Mouse (Mus musculus) hindbrain, embryonic 13.5 days (tissue): ENCODE measurements at regions not wholly inside any gene's neighbourhood (a gene's known extent, or its start where the extent isn't known, plus 50 kb on each side); places are given as distances from the start of the nearest gene placed in this dataset.
A peak's percentile ranks its signal among the peaks of the same experiment; 100 is the strongest.

ENCODE experiments used
- ATAC-seq: fragments of 200-750 bp; cut with Nextera tagmentation; 2 replicates; pipeline ENCODE4 v1.8.0; 2017; ENCODE audit warnings: moderate TSS enrichment; ENCODE audit not compliant: low FRiP score
- H3K27ac ChIP-seq: fragments of 300-500 bp; sonication (generic); 2 replicates; pipeline ENCODE4 v1.5.1; 2015; ENCODE audit warnings: inconsistent platforms, mild to moderate bottlenecking, moderate library complexity
- H3K27me3 ChIP-seq: fragments of 300-500 bp; sonication (generic); 2 replicates; pipeline ENCODE4 v1.6.1; 2015; ENCODE audit warnings: mild to moderate bottlenecking, inconsistent platforms
- H3K36me3 ChIP-seq: fragments of 300-500 bp; sonication (generic); 2 replicates; pipeline ENCODE4 v1.6.1; 2015; ENCODE audit warnings: mild to moderate bottlenecking, inconsistent platforms
- H3K4me1 ChIP-seq: fragments of 300-500 bp; sonication (generic); replicated peaks from 2 replicates; pipeline ENCODE4 v1.6.1; 2015; ENCODE audit warnings: inconsistent platforms
- H3K4me2 ChIP-seq: fragments of 300-500 bp; sonication (generic); 2 replicates; pipeline ENCODE4 v1.6.1; 2015; ENCODE audit warnings: inconsistent platforms, mild to moderate bottlenecking, moderate library complexity
- H3K4me3 ChIP-seq: fragments of 300-500 bp; sonication (generic); 2 replicates; pipeline ENCODE4 v1.5.1; 2015; ENCODE audit warnings: mild to moderate bottlenecking, inconsistent platforms
- H3K9ac ChIP-seq: fragments of 300-500 bp; sonication (generic); 2 replicates; pipeline ENCODE4 v1.6.1; 2015; ENCODE audit warnings: mild to moderate bottlenecking, inconsistent platforms
- H3K9me3 ChIP-seq: fragments of 300-500 bp; sonication (generic); 2 replicates; pipeline ENCODE4 v1.6.1; 2016; ENCODE audit warnings: inconsistent platforms
- WGBS: fragments of 180-500 bp; shearing (Covaris S2); methylation state at CpG from one replicate; pipeline ENCODE4 v1.1.7; 2015; 5-methylcytosine and 5-hydroxymethylcytosine counted together

- no peak for ATAC-seq
- 38% methylated on average over 8 of the region's 8 CpGs for WGBS
- Histone ChIP-seq H3K4me3 (no peak overlapping the region), H3K9me3 (no peaks in the 10 kb centered on the region), H3K4me1 (peaks cover 14% of the 10 kb centered on the region), H3K27me3 (no peaks in the 10 kb centered on the region), H3K27ac (no peak overlapping the region), H3K36me3 (no peaks in the 10 kb centered on the region), H3K9ac (0 out of 2 replicates have a peak overlapping the region, but pooled peaks have one; percentile 8), H3K4me2 (no peak overlapping the region)
Measured at GRCm38 (mm10) chr2:75220775-75221359, 395.3 kb downstream of the Mtx2 start.

DNA sequence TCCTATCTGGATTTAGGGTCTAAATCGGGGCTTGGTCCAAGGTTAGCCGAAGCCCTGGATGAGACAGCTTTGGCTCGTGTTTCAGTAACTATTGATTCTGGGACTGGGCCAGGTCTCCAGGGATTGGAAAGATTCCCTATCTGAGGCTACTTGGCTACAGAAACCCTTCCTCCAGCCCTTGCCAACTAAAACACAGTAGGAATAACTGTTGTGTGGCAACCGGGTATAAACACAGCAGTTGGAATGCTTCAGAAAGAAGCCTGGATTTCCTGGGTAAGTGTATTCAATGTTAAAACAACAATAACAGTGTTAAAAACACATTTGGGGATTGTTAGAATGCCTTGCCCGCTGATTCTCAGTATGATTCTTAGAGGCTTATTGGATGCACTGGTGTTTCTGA, 398.8 kb downstream of the Mtx2 start:
- Histone ChIP-seq H3K4me2 (no peak overlapping the region), H3K4me3 (no peak overlapping the region), H3K9me3 (no peaks in the 10 kb centered on the region), H3K36me3 (no peaks in the 10 kb centered on the region), H3K9ac (no peak overlapping the region), H3K4me1 (peaks cover 14% of the 10 kb centered on the region), H3K27me3 (no peaks in the 10 kb centered on the region), H3K27ac (peak overlapping the region; percentile 10; the same call in 1 of the 2 replicates)
- peak; percentile 32; the same call in 1 of the 2 replicates for ATAC-seq
- WGBS, result 60% methylated on average over 5 of the region's 5 CpGs

- no peak overlapping the region for H3K4me2 ChIP-seq
- H3K27ac ChIP-seq, result no peak overlapping the region
- no peak overlapping the region for H3K4me3 ChIP-seq
- WGBS, result 82% methylated on average over 1 of the region's 1 CpGs
- no peaks in the 10 kb centered on the region for H3K9me3 ChIP-seq
- H3K27me3 ChIP-seq, result no peaks in the 10 kb centered on the region
- no peaks in the 10 kb centered on the region for H3K36me3 ChIP-seq
- peaks cover 20% of the 10 kb centered on the region for H3K4me1 ChIP-seq
- H3K9ac ChIP-seq, result no peak overlapping the region
- no peak for ATAC-seq
Measured at GRCm38 (mm10) chr2:75240976-75241375, 415.4 kb downstream of the Mtx2 start.

DNA sequence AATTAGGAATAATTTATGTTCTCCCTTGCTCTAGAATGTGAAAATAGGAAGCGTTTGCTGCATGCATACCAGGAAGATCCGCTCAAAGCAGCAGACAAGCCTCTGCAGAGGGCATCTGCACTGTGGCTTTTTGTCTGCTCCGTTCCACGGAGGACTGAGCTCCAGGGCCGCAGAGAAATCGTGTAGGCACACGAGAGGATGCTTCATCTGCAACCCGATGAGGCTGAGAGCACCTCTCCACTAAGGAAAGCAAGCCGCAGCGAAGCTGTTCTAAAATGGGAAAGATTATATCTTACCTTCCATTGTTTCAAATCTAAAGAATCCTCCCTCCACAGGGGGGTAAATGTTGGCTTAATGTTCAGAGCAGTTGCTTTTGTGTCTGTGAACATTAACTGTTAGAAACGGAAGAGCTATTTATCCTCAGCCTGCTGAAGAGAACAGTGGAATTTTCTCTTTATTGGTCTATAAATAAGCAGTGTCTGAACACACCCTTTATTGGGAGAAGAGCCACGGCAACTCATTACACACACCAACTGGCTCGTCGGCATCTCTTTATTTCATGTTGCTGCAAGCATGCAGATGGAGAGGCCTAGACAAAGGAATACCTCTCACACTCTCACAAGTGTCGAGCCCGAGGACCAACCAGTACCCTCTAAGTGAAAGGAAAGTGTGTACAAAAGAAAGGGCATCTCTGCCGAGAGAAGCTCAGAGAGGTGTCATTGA, 414.6 kb upstream of the Hnrnpa3 start:
- Histone ChIP-seq H3K9me3 (no peaks in the 10 kb centered on the region), H3K9ac (no peak overlapping the region), H3K36me3 (no peaks in the 10 kb centered on the region), H3K27ac (peak overlapping the region; percentile 82), H3K27me3 (no peaks in the 10 kb centered on the region), H3K4me3 (no peak overlapping the region), H3K4me2 (no peak overlapping the region), H3K4me1 (peaks cover 32% of the 10 kb centered on the region)
- no peak for ATAC-seq
- WGBS, result 39% methylated on average over 17 of the region's 17 CpGs

DNA sequence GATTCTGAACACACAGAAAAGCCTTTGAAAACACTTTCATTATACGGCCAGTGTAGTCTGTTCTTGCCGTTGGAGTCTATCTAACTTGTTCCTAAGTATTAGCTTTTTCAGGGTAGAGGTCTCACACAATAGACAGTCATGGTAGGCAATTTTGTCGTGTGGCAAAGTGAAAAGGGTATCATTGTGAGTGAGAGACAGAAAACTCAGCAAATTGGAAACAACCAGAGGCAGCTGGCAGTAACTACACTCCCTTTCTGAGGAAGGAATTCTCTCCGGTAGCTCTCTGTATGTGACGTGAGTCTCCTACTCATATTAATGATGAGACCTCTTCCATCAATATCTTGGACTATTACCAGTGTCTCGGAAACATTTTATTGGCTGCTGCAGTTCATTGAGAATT, 413.8 kb upstream of the Hnrnpa3 start:
- Histone ChIP-seq H3K9me3 (no peaks in the 10 kb centered on the region), H3K4me1 (peaks cover 32% of the 10 kb centered on the region), H3K9ac (no peak overlapping the region), H3K27me3 (no peaks in the 10 kb centered on the region), H3K36me3 (no peaks in the 10 kb centered on the region), H3K27ac (peak overlapping the region; percentile 82), H3K4me2 (no peak overlapping the region), H3K4me3 (no peak overlapping the region)
- WGBS, result 48% methylated on average over 6 of the region's 6 CpGs
- ATAC-seq, result no peak

GRCm38 (mm10) chr2:75245662-75246061, 413.4 kb upstream of the Hnrnpa3 start:
- no peaks in the 10 kb centered on the region for H3K36me3 ChIP-seq
- peaks cover 32% of the 10 kb centered on the region for H3K4me1 ChIP-seq
- no peak overlapping the region for H3K4me3 ChIP-seq
- peak overlapping the region; percentile 36 for H3K4me2 ChIP-seq
- WGBS, result 64% methylated on average over 5 of the region's 5 CpGs
- H3K27me3 ChIP-seq, result no peaks in the 10 kb centered on the region
- no peak overlapping the region for H3K9ac ChIP-seq
- ATAC-seq, result no peak
- no peaks in the 10 kb centered on the region for H3K9me3 ChIP-seq
- H3K27ac ChIP-seq, result peak overlapping the region; percentile 78

- H3K9ac ChIP-seq, result no peak overlapping the region
- WGBS, result 15% methylated on average over 12 of the region's 12 CpGs
- H3K4me1 ChIP-seq, result peaks cover 32% of the 10 kb centered on the region
- H3K4me2 ChIP-seq, result peak overlapping the region; percentile 36
- no peaks in the 10 kb centered on the region for H3K27me3 ChIP-seq
- peak overlapping the region; percentile 78 for H3K27ac ChIP-seq
- no peaks in the 10 kb centered on the region for H3K36me3 ChIP-seq
- ATAC-seq, result peak; percentile 87
- no peak overlapping the region for H3K4me3 ChIP-seq
- H3K9me3 ChIP-seq, result no peaks in the 10 kb centered on the region
Measured at GRCm38 (mm10) chr2:75246082-75246743, 412.8 kb upstream of the Hnrnpa3 start.

DNA sequence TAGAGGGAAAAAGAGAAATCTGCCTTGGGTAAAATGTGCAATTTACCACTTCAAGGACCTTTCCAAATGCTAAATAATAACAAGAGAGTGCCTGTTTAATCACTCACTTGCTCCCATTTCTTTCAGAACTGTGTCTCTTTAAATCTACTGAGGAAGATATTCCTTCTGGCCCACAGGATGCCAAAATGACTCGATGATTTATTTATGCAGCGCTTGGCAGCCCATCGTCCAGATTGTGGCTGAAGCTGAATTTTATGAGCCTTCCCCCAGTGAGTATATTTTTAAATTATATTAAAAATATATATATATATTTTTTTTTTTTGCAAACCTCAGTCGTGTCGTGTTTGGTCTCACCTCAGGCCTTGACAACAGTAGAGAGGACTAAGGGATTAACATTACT, 410.8 kb upstream of the Hnrnpa3 start:
- Histone ChIP-seq H3K9me3 (no peaks in the 10 kb centered on the region), H3K4me1 (peaks cover 32% of the 10 kb centered on the region), H3K36me3 (no peaks in the 10 kb centered on the region), H3K27me3 (no peaks in the 10 kb centered on the region), H3K4me3 (no peak overlapping the region), H3K27ac (0 out of 2 replicates have a peak overlapping the region, but pooled peaks have one; percentile 4), H3K9ac (no peak overlapping the region), H3K4me2 (no peak overlapping the region)
- no peak for ATAC-seq
- 35% methylated on average over 5 of the region's 5 CpGs for WGBS

- Histone ChIP-seq H3K27me3 (no peaks in the 10 kb centered on the region), H3K9me3 (no peaks in the 10 kb centered on the region), H3K4me2 (no peak overlapping the region), H3K27ac (no peak overlapping the region), H3K4me3 (no peak overlapping the region), H3K36me3 (no peaks in the 10 kb centered on the region), H3K4me1 (peaks cover 17% of the 10 kb centered on the region), H3K9ac (no peak overlapping the region)
- ATAC-seq, result no peak
- 97% methylated on average over 1 of the region's 1 CpGs for WGBS
Measured at GRCm38 (mm10) chr2:75250507-75250906, 408.6 kb upstream of the Hnrnpa3 start.

DNA sequence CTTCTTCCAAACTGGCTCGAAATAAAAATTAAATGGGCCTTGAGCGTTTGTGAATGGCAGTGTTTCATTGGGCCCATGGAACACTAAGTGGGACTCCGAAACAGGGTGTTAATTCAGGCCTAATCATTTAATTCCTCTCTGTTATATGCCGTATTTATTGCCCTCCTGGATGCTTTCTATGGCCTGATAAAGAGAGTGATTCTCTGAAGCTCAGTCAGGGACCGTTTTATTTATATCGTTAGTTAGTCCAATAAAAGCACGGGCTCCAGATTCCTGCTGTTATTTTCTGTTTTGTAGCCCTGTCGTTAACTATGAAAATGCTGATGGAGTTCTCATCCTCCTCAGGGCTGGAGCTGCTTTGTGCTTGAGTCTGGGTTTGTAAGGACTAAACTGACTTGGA, 406.2 kb upstream of the Hnrnpa3 start:
- Histone ChIP-seq H3K4me3 (no peak overlapping the region), H3K27ac (no peak overlapping the region), H3K36me3 (no peaks in the 10 kb centered on the region), H3K27me3 (no peaks in the 10 kb centered on the region), H3K9me3 (no peaks in the 10 kb centered on the region), H3K4me2 (no peak overlapping the region), H3K4me1 (0 out of 2 replicates have a peak, but pooled peaks cover 2% of the 10 kb centered on the region), H3K9ac (no peak overlapping the region)
- 64% methylated on average over 8 of the region's 8 CpGs for WGBS
- no peak for ATAC-seq

DNA sequence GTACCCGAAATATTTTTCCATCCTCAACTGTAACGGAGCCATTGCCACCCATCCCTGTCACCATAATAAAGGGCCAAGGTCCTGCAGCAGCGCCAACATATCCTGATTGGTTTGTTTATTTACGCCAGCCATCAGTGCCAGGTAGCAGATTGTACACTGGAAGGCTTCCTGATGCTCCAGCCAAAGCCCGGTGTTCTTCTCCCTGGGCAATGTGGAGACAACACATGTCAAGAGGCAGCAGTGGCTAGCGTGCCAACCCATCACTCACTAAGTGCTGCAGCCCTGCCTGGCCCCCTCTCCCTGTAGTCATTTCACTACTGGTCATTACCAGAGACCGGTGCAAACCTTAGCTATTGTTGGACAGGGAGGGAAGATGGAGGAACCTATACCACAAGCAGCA, 393.8 kb upstream of the Hnrnpa3 start:
- Histone ChIP-seq H3K9ac (no peak overlapping the region), H3K27me3 (no peaks in the 10 kb centered on the region), H3K4me2 (no peak overlapping the region), H3K4me3 (no peak overlapping the region), H3K27ac (peak overlapping the region; percentile 80), H3K36me3 (no peaks in the 10 kb centered on the region), H3K9me3 (no peaks in the 10 kb centered on the region), H3K4me1 (peaks cover 22% of the 10 kb centered on the region)
- 61% methylated on average over 7 of the region's 7 CpGs for WGBS
- 0 out of 2 replicates have a peak, but pooled peaks have one; percentile 21 for ATAC-seq

DNA sequence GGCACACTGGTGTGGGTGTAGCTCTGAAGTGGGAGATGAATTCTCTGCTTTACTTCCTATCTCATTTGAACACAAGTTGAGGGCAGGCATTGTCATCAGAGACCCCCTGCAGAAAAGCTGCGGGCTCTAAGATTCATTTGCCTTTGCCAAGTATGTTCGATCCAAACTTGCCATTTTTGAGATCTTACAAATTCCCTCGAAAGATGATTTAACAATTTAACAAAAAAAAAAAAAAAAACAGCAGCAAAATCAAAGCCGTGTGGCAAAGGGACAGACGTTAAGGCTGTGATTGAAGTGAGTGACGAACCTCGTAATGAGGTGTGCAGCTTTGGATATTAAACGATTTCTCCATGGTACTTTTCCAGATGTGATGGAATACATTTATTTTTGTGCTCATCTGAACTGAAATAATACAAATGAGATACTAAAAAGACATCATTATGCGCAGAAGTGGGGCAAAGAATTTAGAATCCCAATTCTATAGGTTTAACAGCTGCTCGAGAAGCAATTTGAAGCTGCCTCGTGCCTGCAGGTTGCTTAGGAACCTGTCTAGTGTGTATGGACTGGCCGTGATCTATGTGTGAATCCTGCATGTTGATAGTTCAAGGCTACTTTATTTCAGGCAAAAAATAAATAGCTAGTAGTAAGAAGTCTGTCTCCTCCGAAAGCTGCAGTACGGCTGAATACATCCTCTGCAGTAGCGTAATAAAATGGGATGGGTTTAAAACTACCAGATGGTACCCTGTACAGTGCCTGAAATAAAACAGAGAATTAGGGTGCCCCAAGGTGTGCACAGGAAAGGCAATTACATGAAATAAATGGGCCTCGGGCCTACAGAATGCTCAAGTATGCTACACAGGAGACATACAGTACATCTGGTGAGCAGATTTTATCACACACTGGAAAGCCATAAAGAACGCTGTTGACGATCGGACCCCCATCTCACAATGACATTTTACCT, 393.0 kb upstream of the Hnrnpa3 start:
- ATAC-seq, result 0 out of 2 replicates have a peak, but pooled peaks have one; percentile 36
- Histone ChIP-seq H3K36me3 (no peaks in the 10 kb centered on the region), H3K27me3 (no peaks in the 10 kb centered on the region), H3K4me2 (no peak overlapping the region), H3K9me3 (no peaks in the 10 kb centered on the region), H3K27ac (peak overlapping the region; percentile 80), H3K4me3 (no peak overlapping the region), H3K9ac (no peak overlapping the region), H3K4me1 (peaks cover 23% of the 10 kb centered on the region)
- 57% methylated on average over 19 of the region's 19 CpGs for WGBS
